Mouse (Mus musculus): ENCODE results near the gene Rbfox1. TPM values are rescaled to one million over a fixed set of nuclear protein-coding genes. Genes with fewer than 3 reads are reported as not detected.

The Rbfox1 gene
- polyA plus RNA-seq, 1 experiment from 2014 or later: 1.6 TPM

DNA sequence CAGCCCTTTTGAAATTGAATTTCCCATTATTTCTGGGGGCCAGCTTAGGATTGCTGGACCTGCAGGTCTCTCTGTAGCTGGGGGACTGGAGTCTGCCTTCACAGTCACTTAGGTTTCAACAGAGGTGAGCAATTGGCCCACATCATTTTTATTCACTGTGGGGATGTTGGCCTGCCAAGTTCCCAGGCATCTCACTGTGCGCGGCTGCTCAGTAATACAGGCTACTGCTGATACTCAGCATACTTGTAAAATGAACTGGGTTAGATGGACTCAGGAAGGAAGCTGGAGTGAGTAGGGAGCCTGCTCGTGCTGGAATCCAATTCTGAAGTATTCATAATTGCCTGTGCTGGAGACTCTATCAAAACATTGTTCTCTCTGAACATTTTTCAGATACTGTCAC, 1356.5 kb downstream of the Rbfox1 start:
- Histone ChIP-seq H3K9ac (ENCODE audit: low read length) (no peak overlapping the region), H3K9me3 (ENCODE audit: control insufficient read depth, low read length) (no peaks in the 10 kb centered on the region), H3K4me2 (ENCODE audit: low read depth, low read length) (no peak overlapping the region), H3K27ac (ENCODE audit: low read length) (no peak overlapping the region), H3K4me1 (replicated peaks; ENCODE audit: control insufficient read depth, insufficient read depth, low read length) (no peaks in the 10 kb centered on the region), H3K36me3 (ENCODE audit: control insufficient read depth, insufficient read depth, low read length) (no peaks in the 10 kb centered on the region), H3K27me3 (ENCODE audit: control insufficient read depth, insufficient read depth, low read depth, low read length) (no peaks in the 10 kb centered on the region), H3K4me3 (ENCODE audit: low read length) (no peak overlapping the region)
- ATAC-seq (ENCODE audit: low read depth): no peak
- WGBS: 65% methylated on average over 3 of the region's 3 CpGs

DNA sequence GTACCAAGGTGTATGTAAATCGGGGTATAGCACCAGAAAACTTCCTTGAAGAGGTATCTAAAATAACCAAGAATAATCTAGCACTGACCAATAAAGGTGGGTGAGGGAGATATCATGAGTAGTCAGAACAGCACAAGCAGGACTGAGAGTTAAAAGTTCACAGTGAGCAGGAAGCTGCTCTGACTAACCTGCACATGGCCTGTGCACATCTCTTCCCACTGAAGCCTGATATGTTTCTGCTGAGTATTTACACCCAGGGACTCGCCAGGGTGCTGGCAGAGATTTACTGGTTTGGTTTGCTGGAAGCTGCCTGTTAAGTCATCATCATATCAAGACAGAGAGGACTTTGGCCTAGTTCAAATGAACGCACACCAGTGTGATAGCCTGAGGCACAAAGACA, 1357.3 kb downstream of the Rbfox1 start:
- H3K27ac ChIP-seq (ENCODE audit: low read length): no peak overlapping the region
- H3K4me2 ChIP-seq (ENCODE audit: low read depth, low read length): no peak overlapping the region
- no peak overlapping the region for H3K4me3 ChIP-seq (ENCODE audit: low read length)
- H3K9ac ChIP-seq (ENCODE audit: low read length): no peak overlapping the region
- 75% methylated on average over 3 of the region's 3 CpGs for WGBS
- H3K4me1 ChIP-seq (replicated peaks; ENCODE audit: control insufficient read depth, insufficient read depth, low read length): no peaks in the 10 kb centered on the region
- no peaks in the 10 kb centered on the region for H3K36me3 ChIP-seq (ENCODE audit: control insufficient read depth, insufficient read depth, low read length)
- H3K27me3 ChIP-seq (ENCODE audit: control insufficient read depth, insufficient read depth, low read depth, low read length): no peaks in the 10 kb centered on the region
- H3K9me3 ChIP-seq (ENCODE audit: control insufficient read depth, low read length): no peaks in the 10 kb centered on the region
- ATAC-seq (ENCODE audit: low read depth): no peak

GRCm38 (mm10) chr16:7244382-7244781, 1359.2 kb downstream of the Rbfox1 start:
- no peaks in the 10 kb centered on the region for H3K9me3 ChIP-seq (ENCODE audit: control insufficient read depth, low read length)
- ATAC-seq (ENCODE audit: low read depth): peak; percentile 68
- H3K4me3 ChIP-seq (ENCODE audit: low read length): no peak overlapping the region
- H3K4me1 ChIP-seq (replicated peaks; ENCODE audit: control insufficient read depth, insufficient read depth, low read length): no peaks in the 10 kb centered on the region
- 19% methylated on average over 1 of the region's 1 CpGs for WGBS
- no peak overlapping the region for H3K27ac ChIP-seq (ENCODE audit: low read length)
- no peak overlapping the region for H3K4me2 ChIP-seq (ENCODE audit: low read depth, low read length)
- H3K9ac ChIP-seq (ENCODE audit: low read length): no peak overlapping the region
- no peaks in the 10 kb centered on the region for H3K36me3 ChIP-seq (ENCODE audit: control insufficient read depth, insufficient read depth, low read length)
- H3K27me3 ChIP-seq (ENCODE audit: control insufficient read depth, insufficient read depth, low read depth, low read length): no peaks in the 10 kb centered on the region

- H3K9me3 ChIP-seq (ENCODE audit: control insufficient read depth, low read length): no peaks in the 10 kb centered on the region
- no peak overlapping the region for H3K4me3 ChIP-seq (ENCODE audit: low read length)
- H3K9ac ChIP-seq (ENCODE audit: low read length): no peak overlapping the region
- no peaks in the 10 kb centered on the region for H3K36me3 ChIP-seq (ENCODE audit: control insufficient read depth, insufficient read depth, low read length)
- H3K4me1 ChIP-seq (replicated peaks; ENCODE audit: control insufficient read depth, insufficient read depth, low read length): no peaks in the 10 kb centered on the region
- H3K4me2 ChIP-seq (ENCODE audit: low read depth, low read length): no peak overlapping the region
- no peak overlapping the region for H3K27ac ChIP-seq (ENCODE audit: low read length)
- ATAC-seq (ENCODE audit: low read depth): no peak
- WGBS: 49% methylated on average over 4 of the region's 4 CpGs
- H3K27me3 ChIP-seq (ENCODE audit: control insufficient read depth, insufficient read depth, low read depth, low read length): no peaks in the 10 kb centered on the region
These were observed 1366.5 kb downstream of the Rbfox1 start for GRCm38 (mm10) chr16:7251696-7252095.

DNA sequence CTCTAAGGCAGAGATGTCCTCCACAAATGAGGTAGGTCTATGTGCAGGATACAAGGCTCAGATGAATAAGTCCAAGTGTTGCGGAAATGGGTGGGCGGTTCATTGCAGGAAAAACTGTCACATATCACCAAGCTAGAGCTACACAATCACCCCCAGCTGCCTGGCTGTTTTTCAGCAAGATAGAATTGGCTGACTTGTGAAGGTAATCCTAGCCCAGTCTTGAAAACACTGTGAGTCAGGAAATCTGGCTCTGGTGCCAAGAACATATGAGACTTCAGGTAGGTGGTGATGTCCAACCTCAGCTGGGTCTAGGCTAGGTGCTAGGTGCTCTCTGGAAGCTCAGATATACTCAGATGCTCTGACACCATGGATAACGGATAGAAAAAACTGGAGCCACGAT, 1372.2 kb downstream of the Rbfox1 start:
- Histone ChIP-seq H3K9me3 (ENCODE audit: control insufficient read depth, low read length) (no peaks in the 10 kb centered on the region), H3K4me3 (ENCODE audit: low read length) (no peak overlapping the region), H3K4me2 (ENCODE audit: low read depth, low read length) (no peak overlapping the region), H3K9ac (ENCODE audit: low read length) (no peak overlapping the region), H3K27me3 (ENCODE audit: control insufficient read depth, insufficient read depth, low read depth, low read length) (no peaks in the 10 kb centered on the region), H3K27ac (ENCODE audit: low read length) (no peak overlapping the region), H3K36me3 (ENCODE audit: control insufficient read depth, insufficient read depth, low read length) (no peaks in the 10 kb centered on the region), H3K4me1 (replicated peaks; ENCODE audit: control insufficient read depth, insufficient read depth, low read length) (no peaks in the 10 kb centered on the region)
- no peak for ATAC-seq (ENCODE audit: low read depth)
- WGBS: 82% methylated on average over 4 of the region's 4 CpGs

- Histone ChIP-seq H3K27ac (ENCODE audit: low read length) (no peak overlapping the region), H3K4me1 (replicated peaks; ENCODE audit: control insufficient read depth, insufficient read depth, low read length) (no peaks in the 10 kb centered on the region), H3K9ac (ENCODE audit: low read length) (no peak overlapping the region), H3K36me3 (ENCODE audit: control insufficient read depth, insufficient read depth, low read length) (no peaks in the 10 kb centered on the region), H3K4me3 (ENCODE audit: low read length) (no peak overlapping the region), H3K4me2 (ENCODE audit: low read depth, low read length) (no peak overlapping the region), H3K9me3 (ENCODE audit: control insufficient read depth, low read length) (no peaks in the 10 kb centered on the region), H3K27me3 (ENCODE audit: control insufficient read depth, insufficient read depth, low read depth, low read length) (no peaks in the 10 kb centered on the region)
- WGBS: 93% methylated on average over 1 of the region's 1 CpGs
- no peak for ATAC-seq (ENCODE audit: low read depth)
These were observed 1378.1 kb downstream of the Rbfox1 start for GRCm38 (mm10) chr16:7263261-7263660.

DNA sequence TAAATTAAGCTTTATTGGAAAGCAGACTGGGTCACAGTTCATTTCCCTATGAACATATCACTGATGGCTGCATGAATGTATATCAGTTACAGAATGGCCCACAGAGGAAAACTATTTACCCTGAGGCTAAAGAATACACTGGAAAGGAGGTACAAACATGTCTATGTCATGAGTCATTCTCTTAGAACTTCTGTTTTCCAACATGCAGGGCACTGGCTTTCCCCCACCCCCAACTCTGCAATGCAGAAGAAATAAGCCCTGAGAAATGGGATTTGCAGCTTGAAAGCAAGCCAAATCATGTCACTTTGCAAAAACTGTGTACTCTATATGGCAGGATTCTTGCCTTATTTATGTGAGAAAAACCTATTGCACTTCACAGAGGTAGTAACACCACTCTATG, 1380.6 kb downstream of the Rbfox1 start:
- Histone ChIP-seq H3K27ac (ENCODE audit: low read length) (no peak overlapping the region), H3K4me2 (ENCODE audit: low read depth, low read length) (no peak overlapping the region), H3K4me1 (replicated peaks; ENCODE audit: control insufficient read depth, insufficient read depth, low read length) (no peaks in the 10 kb centered on the region), H3K9ac (ENCODE audit: low read length) (no peak overlapping the region), H3K4me3 (ENCODE audit: low read length) (no peak overlapping the region), H3K9me3 (ENCODE audit: control insufficient read depth, low read length) (no peaks in the 10 kb centered on the region), H3K36me3 (ENCODE audit: control insufficient read depth, insufficient read depth, low read length) (no peaks in the 10 kb centered on the region), H3K27me3 (ENCODE audit: control insufficient read depth, insufficient read depth, low read depth, low read length) (no peaks in the 10 kb centered on the region)
- no peak for ATAC-seq (ENCODE audit: low read depth)

DNA sequence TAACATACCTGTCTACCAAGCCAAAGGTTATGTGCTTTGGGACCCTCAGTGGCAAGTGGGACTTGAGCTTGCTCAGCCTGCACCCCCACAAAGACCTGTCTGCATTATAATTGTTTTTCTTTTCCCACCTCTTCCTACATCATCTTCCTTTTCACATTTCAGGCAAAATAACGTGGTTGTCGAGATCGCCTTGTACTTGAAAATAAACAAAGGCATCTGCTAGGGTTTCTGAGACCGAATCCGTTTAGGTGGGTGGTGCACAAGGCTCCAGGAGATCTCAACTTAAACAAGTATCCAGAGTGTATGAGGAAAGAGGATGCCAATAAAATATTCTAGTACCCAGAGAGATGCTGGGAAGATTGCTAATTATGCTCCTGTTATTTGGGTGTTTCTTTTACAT, 1390.3 kb downstream of the Rbfox1 start:
- H3K4me3 ChIP-seq (ENCODE audit: low read length): no peak overlapping the region
- no peaks in the 10 kb centered on the region for H3K9me3 ChIP-seq (ENCODE audit: control insufficient read depth, low read length)
- no peak for ATAC-seq (ENCODE audit: low read depth)
- no peak overlapping the region for H3K4me2 ChIP-seq (ENCODE audit: low read depth, low read length)
- H3K9ac ChIP-seq (ENCODE audit: low read length): no peak overlapping the region
- no peaks in the 10 kb centered on the region for H3K4me1 ChIP-seq (replicated peaks; ENCODE audit: control insufficient read depth, insufficient read depth, low read length)
- WGBS: 83% methylated on average over 5 of the region's 5 CpGs
- no peak overlapping the region for H3K27ac ChIP-seq (ENCODE audit: low read length)
- H3K27me3 ChIP-seq (ENCODE audit: control insufficient read depth, insufficient read depth, low read depth, low read length): no peaks in the 10 kb centered on the region
- H3K36me3 ChIP-seq (ENCODE audit: control insufficient read depth, insufficient read depth, low read length): no peaks in the 10 kb centered on the region

- H3K36me3 ChIP-seq (ENCODE audit: control insufficient read depth, insufficient read depth, low read length): no peaks in the 10 kb centered on the region
- no peak overlapping the region for H3K27ac ChIP-seq (ENCODE audit: low read length)
- no peaks in the 10 kb centered on the region for H3K4me1 ChIP-seq (replicated peaks; ENCODE audit: control insufficient read depth, insufficient read depth, low read length)
- H3K27me3 ChIP-seq (ENCODE audit: control insufficient read depth, insufficient read depth, low read depth, low read length): no peaks in the 10 kb centered on the region
- 36% methylated on average over 1 of the region's 1 CpGs for WGBS
- no peak overlapping the region for H3K9ac ChIP-seq (ENCODE audit: low read length)
- H3K4me2 ChIP-seq (ENCODE audit: low read depth, low read length): no peak overlapping the region
- no peak overlapping the region for H3K4me3 ChIP-seq (ENCODE audit: low read length)
- H3K9me3 ChIP-seq (ENCODE audit: control insufficient read depth, low read length): no peaks in the 10 kb centered on the region
- ATAC-seq (ENCODE audit: low read depth): no peak
These were observed 1390.7 kb downstream of the Rbfox1 start for GRCm38 (mm10) chr16:7275901-7276300.

- WGBS: 65% methylated on average over 5 of the region's 5 CpGs
These were observed 1394.4 kb downstream of the Rbfox1 start for GRCm38 (mm10) chr16:7279544-7279943.

More at GRCm38 (mm10) chr16:7279544-7279943, 1394.4 kb downstream of the Rbfox1 start:
- no peak for ATAC-seq (ENCODE audit: low read depth)
- no peak overlapping the region for H3K27ac ChIP-seq (ENCODE audit: low read length)
- H3K4me2 ChIP-seq (ENCODE audit: low read depth, low read length): no peak overlapping the region
- no peaks in the 10 kb centered on the region for H3K27me3 ChIP-seq (ENCODE audit: control insufficient read depth, insufficient read depth, low read depth, low read length)
- no peak overlapping the region for H3K9ac ChIP-seq (ENCODE audit: low read length)
- no peaks in the 10 kb centered on the region for H3K4me1 ChIP-seq (replicated peaks; ENCODE audit: control insufficient read depth, insufficient read depth, low read length)
- H3K4me3 ChIP-seq (ENCODE audit: low read length): no peak overlapping the region
- H3K36me3 ChIP-seq (ENCODE audit: control insufficient read depth, insufficient read depth, low read length): no peaks in the 10 kb centered on the region
- no peaks in the 10 kb centered on the region for H3K9me3 ChIP-seq (ENCODE audit: control insufficient read depth, low read length)

All from lung, embryonic 16.5 days (tissue).